Mouse (Mus musculus) hindbrain, embryonic 15.5 days (tissue): ENCODE results near the gene Ctnnd2. TPM values are rescaled to one million over a fixed set of nuclear protein-coding genes. Genes with fewer than 3 reads are reported as not detected.

Source experiments
- ATAC-seq: fragments of 200-750 bp; cut with Nextera tagmentation; 2 replicates; pipeline ENCODE4 v1.8.0; 2017; ENCODE audit warnings: low read depth, moderate number of reproducible peaks, moderate TSS enrichment; ENCODE audit not compliant: low FRiP score
- H3K27ac ChIP-seq: fragments of 300-500 bp; sonication (generic); replicated peaks from 2 replicates; pipeline ENCODE4 v1.5.1; 2015; ENCODE audit warnings: mild to moderate bottlenecking, inconsistent platforms
- H3K27me3 ChIP-seq: fragments of 300-500 bp; sonication (generic); 2 replicates; pipeline ENCODE4 v1.6.1; 2015; ENCODE audit warnings: control low read depth, inconsistent platforms
- H3K36me3 ChIP-seq: fragments of 300-500 bp; sonication (generic); 2 replicates; pipeline ENCODE4 v1.6.1; 2015; ENCODE audit warnings: control low read depth, inconsistent platforms
- H3K4me1 ChIP-seq: fragments of 300-500 bp; sonication (generic); replicated peaks from 2 replicates; pipeline ENCODE4 v1.6.1; 2015; ENCODE audit warnings: control low read depth, inconsistent platforms
- H3K4me2 ChIP-seq: fragments of 300-500 bp; sonication (generic); 2 replicates; pipeline ENCODE4 v1.6.1; 2015; ENCODE audit warnings: moderate library complexity, mild to moderate bottlenecking, inconsistent platforms
- H3K4me3 ChIP-seq: fragments of 300-500 bp; sonication (generic); 2 replicates; pipeline ENCODE4 v1.5.1; 2015; ENCODE audit warnings: mild to moderate bottlenecking, inconsistent platforms
- H3K9ac ChIP-seq: fragments of 300-500 bp; sonication (generic); 2 replicates; pipeline ENCODE4 v1.6.1; 2015; ENCODE audit warnings: inconsistent platforms
- H3K9me3 ChIP-seq: fragments of 300-500 bp; sonication (generic); 2 replicates; pipeline ENCODE4 v1.6.1; 2016; ENCODE audit warnings: control low read depth, inconsistent platforms
- WGBS: fragments of 180-500 bp; shearing (Covaris S2); methylation state at CpG from one replicate; pipeline ENCODE4 v1.1.7; 2015; 5-methylcytosine and 5-hydroxymethylcytosine counted together
- polyA plus RNA-seq: library from polyadenylated mRNA; unstranded; fragments of >200 nt; fragmentation: Nextera tagmentation; extraction: Ambion mirVana; gene quantifications from 2 replicates; pipeline ENCODE4 v1.2.1, GENCODE M21; 2015

Gene Ctnnd2
- polyA plus RNA-seq, 1 experiment from 2014 or later = 71.8 TPM

- no peak overlapping the region for H3K4me3 ChIP-seq
- no peaks in the 10 kb centered on the region for H3K9me3 ChIP-seq
- H3K9ac ChIP-seq = no peak overlapping the region
- ATAC-seq = 0 out of 2 replicates have a peak, but pooled peaks have one; percentile 25
- H3K36me3 ChIP-seq = no peaks in the 10 kb centered on the region
- no peak overlapping the region for H3K4me2 ChIP-seq
- no peaks in the 10 kb centered on the region for H3K27me3 ChIP-seq
- 81% methylated on average over 4 of the region's 4 CpGs for WGBS
- peaks cover 19% of the 10 kb centered on the region for H3K4me1 ChIP-seq
- no peak overlapping the region for H3K27ac ChIP-seq
These were observed 99.9 kb downstream of the Ctnnd2 start for GRCm38 (mm10) chr15:30272326-30272725.

- H3K4me3 ChIP-seq = no peak overlapping the region
- no peak overlapping the region for H3K9ac ChIP-seq
- ATAC-seq = no peak
- no peaks in the 10 kb centered on the region for H3K36me3 ChIP-seq
- H3K27ac ChIP-seq = no peak overlapping the region
- H3K4me1 ChIP-seq = peaks cover 19% of the 10 kb centered on the region
- 47% methylated on average over 5 of the region's 5 CpGs for WGBS
- H3K9me3 ChIP-seq = no peaks in the 10 kb centered on the region
- no peak overlapping the region for H3K4me2 ChIP-seq
- no peaks in the 10 kb centered on the region for H3K27me3 ChIP-seq
These were observed 103.3 kb downstream of the Ctnnd2 start for GRCm38 (mm10) chr15:30275721-30276120.

GRCm38 (mm10) chr15:30276691-30277090 lies 104.3 kb downstream of the Ctnnd2 start:
- Histone ChIP-seq H3K4me3 (no peak overlapping the region), H3K27ac (no peak overlapping the region), H3K9me3 (no peaks in the 10 kb centered on the region), H3K4me1 (peaks cover 11% of the 10 kb centered on the region; the same call in 1 of the 2 replicates), H3K9ac (no peak overlapping the region), H3K4me2 (no peak overlapping the region), H3K27me3 (no peaks in the 10 kb centered on the region), H3K36me3 (no peaks in the 10 kb centered on the region)
- ATAC-seq = no peak
- WGBS = 87% methylated on average over 4 of the region's 4 CpGs

- Histone ChIP-seq H3K4me3 (no peak overlapping the region), H3K4me2 (no peak overlapping the region), H3K27me3 (no peaks in the 10 kb centered on the region), H3K27ac (no peak overlapping the region), H3K4me1 (0 out of 2 replicates have a peak, but pooled peaks cover 11% of the 10 kb centered on the region), H3K9ac (no peak overlapping the region), H3K9me3 (no peaks in the 10 kb centered on the region), H3K36me3 (no peaks in the 10 kb centered on the region)
- WGBS = 56% methylated on average over 4 of the region's 4 CpGs
- no peak for ATAC-seq
These were observed 106.2 kb downstream of the Ctnnd2 start for GRCm38 (mm10) chr15:30278610-30279009.

- H3K9me3 ChIP-seq = no peaks in the 10 kb centered on the region
- no peaks in the 10 kb centered on the region for H3K36me3 ChIP-seq
- peak overlapping the region; percentile 41 for H3K27ac ChIP-seq
- 69% methylated on average over 15 of the region's 15 CpGs for WGBS
- H3K4me2 ChIP-seq = peak overlapping the region; percentile 13
- H3K4me1 ChIP-seq = peaks cover 9% of the 10 kb centered on the region; the same call in 1 of the 2 replicates
- no peak overlapping the region for H3K9ac ChIP-seq
- no peaks in the 10 kb centered on the region for H3K27me3 ChIP-seq
- H3K4me3 ChIP-seq = no peak overlapping the region
- peak; percentile 65 for ATAC-seq
These were observed 113.3 kb downstream of the Ctnnd2 start for GRCm38 (mm10) chr15:30285572-30286244.

GRCm38 (mm10) chr15:30286245-30286642 lies 113.9 kb downstream of the Ctnnd2 start:
- H3K9ac ChIP-seq = no peak overlapping the region
- H3K36me3 ChIP-seq = no peaks in the 10 kb centered on the region
- H3K4me3 ChIP-seq = no peak overlapping the region
- H3K4me1 ChIP-seq = peaks cover 9% of the 10 kb centered on the region; the same call in 1 of the 2 replicates
- peak overlapping the region; percentile 41 for H3K27ac ChIP-seq
- no peaks in the 10 kb centered on the region for H3K27me3 ChIP-seq
- ATAC-seq = peak; percentile 58
- H3K9me3 ChIP-seq = no peaks in the 10 kb centered on the region
- 71% methylated on average over 7 of the region's 7 CpGs for WGBS
- H3K4me2 ChIP-seq = peak overlapping the region; percentile 13

- Histone ChIP-seq H3K27me3 (no peaks in the 10 kb centered on the region), H3K4me2 (no peak overlapping the region), H3K9me3 (no peaks in the 10 kb centered on the region), H3K9ac (no peak overlapping the region), H3K36me3 (no peaks in the 10 kb centered on the region), H3K27ac (no peak overlapping the region), H3K4me3 (no peak overlapping the region), H3K4me1 (no peaks in the 10 kb centered on the region)
- ATAC-seq = no peak
- 74% methylated on average over 2 of the region's 2 CpGs for WGBS
These were observed 130.4 kb downstream of the Ctnnd2 start for GRCm38 (mm10) chr15:30302824-30303223.

GRCm38 (mm10) chr15:30306437-30306836 lies 134.0 kb downstream of the Ctnnd2 start:
- H3K27me3 ChIP-seq = no peaks in the 10 kb centered on the region
- no peak overlapping the region for H3K9ac ChIP-seq
- no peaks in the 10 kb centered on the region for H3K4me1 ChIP-seq
- H3K27ac ChIP-seq = no peak overlapping the region
- H3K9me3 ChIP-seq = no peaks in the 10 kb centered on the region
- no peaks in the 10 kb centered on the region for H3K36me3 ChIP-seq
- H3K4me3 ChIP-seq = no peak overlapping the region
- WGBS = 92% methylated on average over 7 of the region's 7 CpGs
- no peak overlapping the region for H3K4me2 ChIP-seq
- ATAC-seq = peak; percentile 40; the same call in 1 of the 2 replicates

- Histone ChIP-seq H3K9ac (no peak overlapping the region), H3K27me3 (no peaks in the 10 kb centered on the region), H3K4me1 (no peaks in the 10 kb centered on the region), H3K36me3 (no peaks in the 10 kb centered on the region), H3K27ac (no peak overlapping the region), H3K4me2 (no peak overlapping the region), H3K9me3 (no peaks in the 10 kb centered on the region), H3K4me3 (no peak overlapping the region)
- WGBS = 66% methylated on average over 2 of the region's 2 CpGs
- no peak for ATAC-seq
These were observed 150.2 kb downstream of the Ctnnd2 start for GRCm38 (mm10) chr15:30322543-30322942.

GRCm38 (mm10) chr15:30333336-30334310 lies 161.2 kb downstream of the Ctnnd2 start:
- Histone ChIP-seq H3K9me3 (no peaks in the 10 kb centered on the region), H3K36me3 (no peaks in the 10 kb centered on the region), H3K27me3 (no peaks in the 10 kb centered on the region), H3K4me2 (no peak overlapping the region), H3K4me1 (0 out of 2 replicates have a peak, but pooled peaks cover 3% of the 10 kb centered on the region), H3K27ac (no peak overlapping the region), H3K9ac (no peak overlapping the region), H3K4me3 (no peak overlapping the region)
- 74% methylated on average over 2 of the region's 2 CpGs for WGBS
- no peak for ATAC-seq

GRCm38 (mm10) chr15:30338585-30339197 lies 166.3 kb downstream of the Ctnnd2 start:
- no peak overlapping the region for H3K4me2 ChIP-seq
- H3K4me3 ChIP-seq = no peak overlapping the region
- no peaks in the 10 kb centered on the region for H3K36me3 ChIP-seq
- WGBS = 78% methylated on average over 6 of the region's 6 CpGs
- 0 out of 2 replicates have a peak, but pooled peaks have one; percentile 46 for ATAC-seq
- H3K27me3 ChIP-seq = no peaks in the 10 kb centered on the region
- no peak overlapping the region for H3K27ac ChIP-seq
- no peak overlapping the region for H3K9ac ChIP-seq
- H3K9me3 ChIP-seq = no peaks in the 10 kb centered on the region
- H3K4me1 ChIP-seq = 0 out of 2 replicates have a peak, but pooled peaks cover 5% of the 10 kb centered on the region
